Mouse (Mus musculus): ENCODE measurements around the gene Slc25a5.

- TF ChIP-seq CTCF (IDR thresholded peaks at IDR 0.05; ENCODE audit: low read depth): 0 out of 2 replicates have a peak, but pooled peaks have one; percentile 15
- TF ChIP-seq EP300 (optimal IDR thresholded peaks at IDR 0.05): no peak
Measured at GRCm38 (mm10) chrX:36794571-36794970, 880 bp upstream of the Slc25a5 start.

All from stomach, postnatal 0 days (tissue).